Mouse (Mus musculus) small intestine, adult 2 months (tissue): ENCODE results near the gene Tbck. TPM values are rescaled to one million over a fixed set of nuclear protein-coding genes. Genes with fewer than 3 reads are reported as not detected.
A peak's percentile ranks its signal among the peaks of the same experiment; 100 is the strongest.

ENCODE experiments used
- H3K27ac ChIP-seq: fragments of 200-500 bp; 2 replicates; pipeline ENCODE4 v1.5.1; 2012; ENCODE audit warnings: low read depth, low read length, control low read depth, inconsistent platforms; ENCODE audit not compliant: insufficient read depth
- H3K27me3 ChIP-seq: fragments of 200-500 bp; 2 replicates; pipeline ENCODE4 v1.6.1; 2012; ENCODE audit warnings: mild to moderate bottlenecking, moderate library complexity, low read length, inconsistent platforms; ENCODE audit not compliant: control insufficient read depth, insufficient read depth
- H3K36me3 ChIP-seq: fragments of 200-500 bp; 2 replicates; pipeline ENCODE4 v1.6.1; 2012; ENCODE audit warnings: mild to moderate bottlenecking, low read length, control low read depth, inconsistent platforms; ENCODE audit not compliant: control insufficient read depth, insufficient read depth
- H3K4me1 ChIP-seq: fragments of 200-500 bp; 2 replicates; pipeline ENCODE4 v1.6.1; 2012; ENCODE audit warnings: low read length, inconsistent platforms, mixed read lengths; ENCODE audit not compliant: control insufficient read depth, insufficient read depth, insufficient read length
- H3K4me3 ChIP-seq: fragments of 200-500 bp; 2 replicates; pipeline ENCODE4 v1.5.1; 2012; ENCODE audit warnings: low read depth, mild to moderate bottlenecking, control low read depth, inconsistent platforms, low read length, moderate library complexity
- CTCF ChIP-seq: fragments of 200-500 bp; IDR thresholded peaks from 2 replicates; pipeline ENCODE4 v1.5.1; 2012; ENCODE audit warnings: low read depth, mild to moderate bottlenecking, control low read depth, inconsistent platforms, low read length, moderate library complexity, mixed read lengths; ENCODE audit not compliant: insufficient replicate concordance, insufficient read length; ENCODE audit errors: extremely low read depth
- POLR2A ChIP-seq: fragments of 200-500 bp; IDR thresholded peaks from 2 replicates; pipeline ENCODE4 v1.6.1; 2012; ENCODE audit warnings: low read depth, mild to moderate bottlenecking, control low read depth, inconsistent platforms, low read length, moderate library complexity
- WGBS: fragments of 180-500 bp; shearing (Covaris S2); methylation state at CpG from one replicate; pipeline ENCODE4 v1.1.7; 2018; 5-methylcytosine and 5-hydroxymethylcytosine counted together
- polyA plus RNA-seq: library from polyadenylated mRNA; depleted of rRNA; stranded (reverse); fragments of >200 nt; gene quantifications from 2 replicates; pipeline ENCODE4 v1.2.3, GENCODE M21; 2012

Tbck gene
- polyA plus RNA-seq, 1 experiment = 2.7 TPM

DNA sequence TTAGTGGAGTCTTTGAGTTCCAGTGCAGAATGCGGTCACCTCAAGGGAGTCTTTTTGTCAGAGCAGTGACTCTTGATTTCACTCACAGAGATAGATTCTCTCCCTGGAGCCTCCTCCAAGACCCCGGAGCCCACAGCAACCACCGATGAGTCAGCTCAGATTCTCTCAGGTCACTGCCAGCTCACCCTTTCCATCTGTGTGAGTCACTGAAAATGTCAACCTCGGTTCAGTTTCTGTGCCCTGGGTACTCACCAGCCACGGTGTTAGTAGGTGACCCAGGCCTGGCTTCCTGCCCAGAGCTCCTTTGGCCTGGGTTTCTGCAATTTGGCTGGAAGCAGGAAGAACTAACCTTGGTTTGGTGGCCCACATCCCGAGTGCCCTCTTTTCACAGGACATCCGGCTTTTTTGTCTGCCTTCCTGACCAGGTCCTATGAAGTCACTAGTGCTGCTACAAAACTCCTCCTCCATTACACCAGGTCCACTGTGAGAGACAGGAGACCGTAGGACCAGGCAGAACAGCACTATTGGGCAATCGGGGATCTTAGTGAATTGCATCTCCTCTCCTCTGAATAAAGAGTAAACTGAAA lies 187.5 kb downstream of the Tbck start:
- WGBS = 66% methylated on average over 9 of the region's 9 CpGs
- no peaks in the 10 kb centered on the region for H3K4me1 ChIP-seq
- no peaks in the 10 kb centered on the region for H3K36me3 ChIP-seq
- no peaks in the 10 kb centered on the region for H3K27me3 ChIP-seq
- H3K4me3 ChIP-seq = no peak overlapping the region
- no peak overlapping the region for H3K27ac ChIP-seq
- no peak for TF ChIP-seq CTCF
- TF ChIP-seq POLR2A = no peak

DNA sequence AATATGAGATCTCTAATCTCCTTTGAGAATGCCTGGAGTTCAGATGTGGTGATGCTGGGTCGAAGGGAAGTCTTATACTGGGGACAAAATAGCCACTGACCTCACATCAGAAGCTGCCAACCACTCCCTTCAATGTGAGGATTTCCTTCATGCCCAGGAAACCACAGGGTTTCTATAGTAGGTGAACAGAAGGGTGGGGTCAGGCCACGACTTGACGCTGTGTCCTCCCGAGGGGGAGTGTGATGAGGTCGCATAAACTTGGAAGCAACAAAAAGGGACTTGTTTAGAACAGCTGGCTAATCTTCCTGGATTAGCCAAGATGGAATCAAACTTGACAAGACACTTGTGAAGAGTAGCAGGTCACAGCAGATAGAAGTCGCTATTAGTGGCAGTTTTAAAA lies 189.3 kb downstream of the Tbck start:
- no peaks in the 10 kb centered on the region for H3K36me3 ChIP-seq
- WGBS = 42% methylated on average over 6 of the region's 6 CpGs
- H3K4me3 ChIP-seq = no peak overlapping the region
- TF ChIP-seq POLR2A (no peak), CTCF (no peak)
- no peaks in the 10 kb centered on the region for H3K27me3 ChIP-seq
- H3K27ac ChIP-seq = peak overlapping the region; percentile 33
- no peaks in the 10 kb centered on the region for H3K4me1 ChIP-seq

DNA sequence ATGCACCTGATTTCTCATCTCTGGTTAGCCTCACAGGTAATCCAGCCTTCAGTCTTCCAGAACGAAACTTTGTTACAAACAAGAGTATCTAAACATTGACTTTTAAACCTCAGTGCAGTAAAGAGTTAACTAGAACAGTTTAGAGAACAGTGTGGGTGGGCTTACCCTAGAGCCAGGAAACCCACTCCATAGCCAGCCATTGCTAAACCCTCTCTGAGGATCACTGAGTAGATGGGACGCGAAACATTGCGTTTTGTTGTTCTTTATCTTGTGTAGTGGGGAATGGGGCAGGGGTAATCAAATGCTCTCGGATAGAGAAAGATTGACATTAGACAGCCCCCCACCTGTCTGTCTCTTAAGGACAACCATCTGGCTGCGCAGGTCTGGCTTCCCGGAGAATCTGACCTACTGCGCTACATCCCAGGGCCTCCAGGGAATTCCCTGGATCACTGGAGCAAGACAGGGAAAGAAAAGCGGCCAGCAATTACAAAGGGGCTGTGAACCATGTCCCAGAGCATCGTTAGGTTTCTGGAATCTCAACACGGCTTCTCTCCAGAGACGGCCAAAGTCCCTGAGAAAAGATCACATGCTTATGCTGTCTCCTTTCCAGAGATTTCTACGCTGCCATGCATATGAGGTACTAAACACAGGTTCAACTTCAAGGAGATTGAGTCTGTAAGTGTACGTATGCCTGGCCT lies 192.2 kb downstream of the Tbck start:
- H3K36me3 ChIP-seq = no peaks in the 10 kb centered on the region
- no peaks in the 10 kb centered on the region for H3K4me1 ChIP-seq
- WGBS = 74% methylated on average over 14 of the region's 14 CpGs
- no peak overlapping the region for H3K27ac ChIP-seq
- TF ChIP-seq CTCF = no peak
- TF ChIP-seq POLR2A = no peak
- H3K27me3 ChIP-seq = no peaks in the 10 kb centered on the region
- H3K4me3 ChIP-seq = no peak overlapping the region

DNA sequence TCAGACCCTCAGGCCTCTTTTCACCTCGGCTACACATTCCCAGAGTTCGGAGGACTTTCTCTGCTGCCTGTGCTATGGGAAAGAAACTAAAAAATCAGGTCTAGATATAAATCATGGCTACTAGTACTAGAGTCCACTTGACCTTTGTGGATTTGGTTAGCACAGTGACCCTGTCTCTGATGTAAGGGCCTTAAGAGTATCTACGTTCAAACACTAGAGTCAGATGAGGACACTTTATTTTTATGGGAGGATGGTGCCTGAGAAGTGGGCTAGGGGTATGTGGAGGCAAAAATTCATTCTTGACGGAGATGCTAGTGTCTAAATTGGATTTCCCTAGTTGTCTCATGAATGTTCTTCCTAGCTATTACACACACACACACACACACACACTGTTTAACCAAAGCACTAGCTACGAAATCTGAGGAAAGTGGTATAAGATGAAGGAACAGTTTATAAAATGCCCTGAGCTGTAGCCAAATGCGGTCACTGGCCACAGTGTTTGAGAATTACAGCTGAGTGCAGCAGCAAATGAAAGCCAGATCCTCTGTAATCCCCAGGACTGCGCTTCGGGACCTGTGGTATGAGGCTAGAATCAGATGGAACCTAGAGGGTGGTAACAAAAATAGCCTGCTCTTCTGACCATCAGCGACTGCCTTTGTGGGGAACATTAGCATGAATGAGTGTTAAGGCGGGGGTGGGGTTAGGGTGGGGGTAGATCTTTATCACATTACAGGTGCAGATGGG lies 193.2 kb downstream of the Tbck start:
- no peaks in the 10 kb centered on the region for H3K27me3 ChIP-seq
- 72% methylated on average over 10 of the region's 10 CpGs for WGBS
- no peaks in the 10 kb centered on the region for H3K4me1 ChIP-seq
- H3K4me3 ChIP-seq = no peak overlapping the region
- TF ChIP-seq POLR2A (no peak), CTCF (no peak)
- peak overlapping the region; percentile 53 for H3K27ac ChIP-seq
- no peaks in the 10 kb centered on the region for H3K36me3 ChIP-seq

DNA sequence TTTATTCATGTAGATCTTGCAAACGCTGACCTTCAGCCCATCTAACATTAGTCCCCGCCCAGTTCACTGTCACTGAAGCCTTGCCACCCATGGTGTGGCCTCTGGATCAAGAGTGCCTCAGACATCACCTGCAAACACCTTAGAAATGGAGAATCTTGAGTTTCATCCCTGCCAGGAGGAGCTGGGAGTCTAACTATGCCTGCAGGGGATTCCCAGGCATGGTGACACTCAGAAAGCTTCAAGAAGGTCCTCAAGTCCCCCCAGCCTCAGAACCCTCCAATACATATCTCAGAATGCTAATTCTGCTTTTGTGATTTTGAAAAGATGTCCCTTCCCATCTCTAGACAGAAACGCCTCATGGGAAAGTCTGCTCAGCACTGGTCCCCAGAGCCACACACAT lies 196.4 kb downstream of the Tbck start:
- Histone ChIP-seq H3K36me3 (no peaks in the 10 kb centered on the region), H3K4me1 (no peaks in the 10 kb centered on the region), H3K27me3 (no peaks in the 10 kb centered on the region), H3K27ac (no peak overlapping the region), H3K4me3 (no peak overlapping the region)
- WGBS = 68% methylated on average over 3 of the region's 3 CpGs
- TF ChIP-seq POLR2A (no peak), CTCF (no peak)

DNA sequence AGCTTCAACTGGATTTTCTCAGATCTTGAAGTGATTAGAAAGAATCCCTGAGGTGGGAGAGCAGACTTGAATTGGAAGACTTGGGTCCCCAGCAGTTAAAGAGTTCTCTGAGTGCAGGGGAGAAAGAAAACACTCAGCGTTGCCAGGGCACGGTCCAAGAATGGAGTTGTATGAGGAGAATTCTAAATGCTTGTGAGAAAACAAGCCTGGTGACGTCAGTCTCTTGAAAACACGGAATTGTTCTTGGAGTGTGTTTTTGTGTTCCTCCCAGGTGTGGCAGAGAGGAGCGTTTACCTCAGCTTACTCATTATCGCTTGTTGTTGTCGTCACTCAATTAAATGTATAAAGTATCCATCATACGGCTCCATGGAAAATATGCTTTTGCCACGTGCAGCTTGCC lies 196.9 kb downstream of the Tbck start:
- WGBS = 75% methylated on average over 9 of the region's 9 CpGs
- Histone ChIP-seq H3K4me1 (no peaks in the 10 kb centered on the region), H3K27me3 (no peaks in the 10 kb centered on the region), H3K36me3 (no peaks in the 10 kb centered on the region), H3K27ac (no peak overlapping the region), H3K4me3 (no peak overlapping the region)
- TF ChIP-seq CTCF = no peak
- no peak for TF ChIP-seq POLR2A

DNA sequence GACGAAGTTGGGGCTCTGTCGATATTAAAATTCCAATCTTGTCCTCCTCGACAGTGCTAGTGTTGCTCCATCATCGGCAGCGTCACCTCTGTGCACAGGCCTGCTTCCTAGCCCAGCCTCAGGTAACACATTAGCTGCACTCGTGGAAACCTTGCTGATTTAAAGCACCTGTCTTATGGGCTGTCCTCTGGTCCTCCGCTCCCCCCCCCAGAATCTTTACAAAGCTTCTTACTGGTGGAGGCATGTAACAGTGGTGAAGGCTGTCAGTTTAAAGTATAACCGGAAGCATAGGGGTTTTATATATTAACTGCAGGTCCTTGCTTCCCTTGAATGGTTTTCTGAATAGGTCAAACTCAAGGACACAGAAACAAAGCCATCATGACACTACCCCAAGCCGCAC lies 199.3 kb downstream of the Tbck start:
- H3K27me3 ChIP-seq = no peaks in the 10 kb centered on the region
- WGBS = 74% methylated on average over 9 of the region's 9 CpGs
- TF ChIP-seq POLR2A = no peak
- TF ChIP-seq CTCF = no peak
- H3K36me3 ChIP-seq = no peaks in the 10 kb centered on the region
- H3K27ac ChIP-seq = no peak overlapping the region
- H3K4me3 ChIP-seq = no peak overlapping the region
- no peaks in the 10 kb centered on the region for H3K4me1 ChIP-seq
